Mouse (Mus musculus): ENCODE measurements at regions not wholly inside any gene's neighbourhood (a gene's known extent, or its start where the extent isn't known, plus 50 kb on each side); places are given as distances from the start of the nearest gene placed in this dataset.

DNA sequence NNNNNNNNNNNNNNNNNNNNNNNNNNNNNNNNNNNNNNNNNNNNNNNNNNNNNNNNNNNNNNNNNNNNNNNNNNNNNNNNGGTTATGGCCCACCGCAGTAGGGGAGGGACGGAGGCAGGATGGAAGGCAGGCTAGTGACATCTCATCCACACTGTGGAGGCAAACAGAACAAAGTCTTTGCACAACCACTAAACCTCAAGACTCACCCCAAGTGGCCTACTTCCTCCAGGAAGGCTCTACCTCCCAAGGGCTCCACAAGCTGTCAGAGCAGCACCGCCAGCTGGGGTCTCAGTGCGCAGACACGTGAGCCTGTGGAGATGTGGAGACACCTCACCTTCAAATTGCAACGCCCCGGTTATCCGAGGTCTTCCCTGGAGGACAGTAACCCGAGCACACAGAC, 138.7 kb upstream of the Pmfbp1 start:
- Histone ChIP-seq H3K36me3 (ENCODE audit: control insufficient read depth, insufficient read depth, low read length) (no peaks in the 10 kb centered on the region), H3K4me1 (ENCODE audit: control insufficient read depth, insufficient read depth, low read length) (peaks cover 6% of the 10 kb centered on the region; the same call in 1 of the 2 replicates), H3K4me2 (replicated peaks; ENCODE audit: low read depth, low read length, severe bottlenecking) (no peak overlapping the region), H3K27me3 (ENCODE audit: control insufficient read depth, insufficient read depth, low read length) (no peaks in the 10 kb centered on the region), H3K9ac (ENCODE audit: low read depth, low read length, severe bottlenecking) (no peak overlapping the region), H3K9me3 (ENCODE audit: control insufficient read depth, low read length) (no peaks in the 10 kb centered on the region), H3K27ac (replicated peaks; ENCODE audit: low read depth, low read length) (no peak overlapping the region), H3K4me3 (replicated peaks; ENCODE audit: low read length) (no peak overlapping the region)
- 80% methylated on average over 9 of the region's 9 CpGs for WGBS
- no peak for TF ChIP-seq POLR2A (IDR thresholded peaks at IDR 0.05; ENCODE audit: borderline replicate concordance, extremely low read depth, insufficient read depth, insufficient read length)
- no peak for ATAC-seq (ENCODE audit: low FRiP score, low read depth)
- DNase-seq (ENCODE audit: low spot score) = no peak

- Histone ChIP-seq H3K4me1 (ENCODE audit: control insufficient read depth, insufficient read depth, low read length) (peaks cover 9% of the 10 kb centered on the region; the same call in 1 of the 2 replicates), H3K4me2 (replicated peaks; ENCODE audit: low read depth, low read length, severe bottlenecking) (peak overlapping the region; percentile 41), H3K27ac (replicated peaks; ENCODE audit: low read depth, low read length) (no peak overlapping the region), H3K27me3 (ENCODE audit: control insufficient read depth, insufficient read depth, low read length) (no peaks in the 10 kb centered on the region), H3K9me3 (ENCODE audit: control insufficient read depth, low read length) (no peaks in the 10 kb centered on the region), H3K9ac (ENCODE audit: low read depth, low read length, severe bottlenecking) (no peak overlapping the region), H3K4me3 (replicated peaks; ENCODE audit: low read length) (no peak overlapping the region; the same call in 1 of the 2 replicates), H3K36me3 (ENCODE audit: control insufficient read depth, insufficient read depth, low read length) (no peaks in the 10 kb centered on the region)
- 33% methylated on average over 16 of the region's 16 CpGs for WGBS
- TF ChIP-seq POLR2A (IDR thresholded peaks at IDR 0.05; ENCODE audit: borderline replicate concordance, extremely low read depth, insufficient read depth, insufficient read length) = no peak
- DNase-seq (ENCODE audit: low spot score) (no peak), ATAC-seq (ENCODE audit: low FRiP score, low read depth) (peak; percentile 64; the same call in 1 of the 2 replicates)
Observed at GRCm38 (mm10) chr8:109359396-109360051, 134.3 kb upstream of the Pmfbp1 start.

DNA sequence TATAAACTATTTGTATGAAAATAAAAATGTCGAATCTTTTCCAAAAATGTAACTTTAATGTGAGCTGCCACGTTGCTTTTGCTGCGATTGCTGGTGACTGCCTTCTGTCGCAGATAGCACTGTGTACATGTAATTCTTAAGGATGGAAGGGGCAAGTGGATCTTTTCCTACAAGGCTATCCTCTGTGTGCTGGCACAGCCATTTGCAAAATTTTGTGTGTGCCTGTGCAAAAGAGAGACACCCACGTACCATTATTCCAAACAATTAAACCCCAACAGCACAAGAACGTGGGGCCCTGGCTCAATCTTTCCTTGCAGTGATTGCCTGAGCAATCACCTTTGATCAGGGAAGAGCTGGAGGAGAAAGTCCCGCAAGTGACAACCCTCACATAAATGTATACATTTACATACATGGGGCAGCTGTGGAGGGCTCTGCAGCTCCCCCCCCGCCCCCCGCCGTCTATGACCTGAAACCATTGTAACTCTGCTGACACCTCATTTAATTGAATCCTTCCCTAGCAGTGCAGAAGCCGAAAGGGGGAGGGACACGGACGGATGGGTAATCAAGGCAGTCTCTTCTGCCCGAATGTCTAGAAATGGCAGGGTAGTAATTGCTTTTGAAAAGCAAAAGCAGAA, 133.6 kb upstream of the Pmfbp1 start:
- ATAC-seq (ENCODE audit: low FRiP score, low read depth) = peak; percentile 25; the same call in 1 of the 2 replicates

GRCm38 (mm10) chr8:109360904-109361303, 132.9 kb upstream of the Pmfbp1 start:
- H3K4me3 ChIP-seq (replicated peaks; ENCODE audit: low read length) = peak overlapping the region; percentile 29
- no peaks in the 10 kb centered on the region for H3K9me3 ChIP-seq (ENCODE audit: control insufficient read depth, low read length)
- H3K4me1 ChIP-seq (ENCODE audit: control insufficient read depth, insufficient read depth, low read length) = peaks cover 9% of the 10 kb centered on the region; the same call in 1 of the 2 replicates
- no peak for ATAC-seq (ENCODE audit: low FRiP score, low read depth)
- no peak for TF ChIP-seq POLR2A (IDR thresholded peaks at IDR 0.05; ENCODE audit: borderline replicate concordance, extremely low read depth, insufficient read depth, insufficient read length)
- H3K9ac ChIP-seq (ENCODE audit: low read depth, low read length, severe bottlenecking) = peak overlapping the region; percentile 45
- H3K36me3 ChIP-seq (ENCODE audit: control insufficient read depth, insufficient read depth, low read length) = no peaks in the 10 kb centered on the region
- no peak for DNase-seq (ENCODE audit: low spot score)
- WGBS = 6% methylated on average over 16 of the region's 16 CpGs
- H3K27me3 ChIP-seq (ENCODE audit: control insufficient read depth, insufficient read depth, low read length) = no peaks in the 10 kb centered on the region
- H3K4me2 ChIP-seq (replicated peaks; ENCODE audit: low read depth, low read length, severe bottlenecking) = peak overlapping the region; percentile 60
- no peak overlapping the region for H3K27ac ChIP-seq (replicated peaks; ENCODE audit: low read depth, low read length)

More for the DNA sequence above, 133.6 kb upstream of the Pmfbp1 start:
- WGBS = 15% methylated on average over 14 of the region's 14 CpGs
- H3K27me3 ChIP-seq (ENCODE audit: control insufficient read depth, insufficient read depth, low read length) = no peaks in the 10 kb centered on the region
- H3K4me1 ChIP-seq (ENCODE audit: control insufficient read depth, insufficient read depth, low read length) = peaks cover 9% of the 10 kb centered on the region; the same call in 1 of the 2 replicates
- no peak for DNase-seq (ENCODE audit: low spot score)
- H3K27ac ChIP-seq (replicated peaks; ENCODE audit: low read depth, low read length) = no peak overlapping the region
- H3K9ac ChIP-seq (ENCODE audit: low read depth, low read length, severe bottlenecking) = peak overlapping the region; percentile 34
- no peak for TF ChIP-seq POLR2A (IDR thresholded peaks at IDR 0.05; ENCODE audit: borderline replicate concordance, extremely low read depth, insufficient read depth, insufficient read length)
- no peaks in the 10 kb centered on the region for H3K36me3 ChIP-seq (ENCODE audit: control insufficient read depth, insufficient read depth, low read length)
- no peaks in the 10 kb centered on the region for H3K9me3 ChIP-seq (ENCODE audit: control insufficient read depth, low read length)
- H3K4me3 ChIP-seq (replicated peaks; ENCODE audit: low read length) = peak overlapping the region; percentile 29
- peak overlapping the region; percentile 60 for H3K4me2 ChIP-seq (replicated peaks; ENCODE audit: low read depth, low read length, severe bottlenecking)

GRCm38 (mm10) chr8:109361575-109362361, 132.1 kb upstream of the Pmfbp1 start:
- ATAC-seq (ENCODE audit: low FRiP score, low read depth) (no peak), DNase-seq (ENCODE audit: low spot score) (no peak)
- TF ChIP-seq POLR2A (IDR thresholded peaks at IDR 0.05; ENCODE audit: borderline replicate concordance, extremely low read depth, insufficient read depth, insufficient read length) = no peak
- Histone ChIP-seq H3K9ac (ENCODE audit: low read depth, low read length, severe bottlenecking) (no peak overlapping the region), H3K4me2 (replicated peaks; ENCODE audit: low read depth, low read length, severe bottlenecking) (no peak overlapping the region), H3K36me3 (ENCODE audit: control insufficient read depth, insufficient read depth, low read length) (no peaks in the 10 kb centered on the region), H3K4me1 (ENCODE audit: control insufficient read depth, insufficient read depth, low read length) (peaks cover 9% of the 10 kb centered on the region; the same call in 1 of the 2 replicates), H3K27me3 (ENCODE audit: control insufficient read depth, insufficient read depth, low read length) (no peaks in the 10 kb centered on the region), H3K4me3 (replicated peaks; ENCODE audit: low read length) (no peak overlapping the region), H3K27ac (replicated peaks; ENCODE audit: low read depth, low read length) (no peak overlapping the region), H3K9me3 (ENCODE audit: control insufficient read depth, low read length) (no peaks in the 10 kb centered on the region)
- 75% methylated on average over 7 of the region's 7 CpGs for WGBS
